Mouse (Mus musculus): ENCODE results near the gene Ube2v1. TPM values are rescaled to one million over a fixed set of nuclear protein-coding genes. Genes with fewer than 3 reads are reported as not detected.
A peak's percentile ranks its signal among the peaks of the same experiment; 100 is the strongest.
"Not testable (repeated sequence)": the region's sequence is repeated elsewhere in the genome, so short reads cannot be mapped to it uniquely, and the experiment has no call there.

Ube2v1 gene
- total RNA-seq, 2 experiments from 2014 or later, result 49.7 to 112 TPM

- no peak for ATAC-seq (replicated peaks; ENCODE audit: poor library complexity, severe bottlenecking)
Measured at GRCm38 (mm10) chr2:167625670-167626069, 6.2 kb downstream of the Ube2v1 start.

GRCm38 (mm10) chr2:167624368-167625075, 7.4 kb downstream of the Ube2v1 start:
- ATAC-seq (replicated peaks; ENCODE audit: poor library complexity, severe bottlenecking), result no peak

- ATAC-seq (replicated peaks; ENCODE audit: poor library complexity, severe bottlenecking), result no peak
Measured at GRCm38 (mm10) chr2:167622965-167623364, 8.9 kb downstream of the Ube2v1 start.

GRCm38 (mm10) chr2:167622352-167622751, 9.5 kb downstream of the Ube2v1 start:
- ATAC-seq (replicated peaks; ENCODE audit: poor library complexity, severe bottlenecking), result no peak

GRCm38 (mm10) chr2:167621255-167622087, 10.4 kb downstream of the Ube2v1 start:
- no peak for ATAC-seq (replicated peaks; ENCODE audit: poor library complexity, severe bottlenecking)

- no peak for ATAC-seq (replicated peaks; ENCODE audit: poor library complexity, severe bottlenecking)
Measured at GRCm38 (mm10) chr2:167617472-167617871, 14.4 kb downstream of the Ube2v1 start.

GRCm38 (mm10) chr2:167617034-167617433, 14.9 kb downstream of the Ube2v1 start:
- ATAC-seq (replicated peaks; ENCODE audit: poor library complexity, severe bottlenecking), result no peak

GRCm38 (mm10) chr2:167613335-167613734, 18.6 kb downstream of the Ube2v1 start:
- ATAC-seq (replicated peaks; ENCODE audit: poor library complexity, severe bottlenecking), result not testable (repeated sequence)

GRCm38 (mm10) chr2:167612122-167612521, 19.8 kb downstream of the Ube2v1 start:
- ATAC-seq (replicated peaks; ENCODE audit: poor library complexity, severe bottlenecking), result no peak

- ATAC-seq (replicated peaks; ENCODE audit: poor library complexity, severe bottlenecking), result 0 out of 2 replicates have a peak, but pooled peaks have one; percentile 15
Measured at GRCm38 (mm10) chr2:167611287-167611686, 20.6 kb downstream of the Ube2v1 start.

GRCm38 (mm10) chr2:167606745-167607123, 25.2 kb downstream of the Ube2v1 start:
- ATAC-seq (replicated peaks; ENCODE audit: poor library complexity, severe bottlenecking), result 0 out of 2 replicates have a peak, but pooled peaks have one; percentile 1

GRCm38 (mm10) chr2:167605817-167606744, 25.8 kb downstream of the Ube2v1 start:
- ATAC-seq (replicated peaks; ENCODE audit: poor library complexity, severe bottlenecking), result 0 out of 2 replicates have a peak, but pooled peaks have one; percentile 4

- peak; percentile 79 for ATAC-seq (replicated peaks; ENCODE audit: poor library complexity, severe bottlenecking)
Measured at GRCm38 (mm10) chr2:167605178-167605794, 26.6 kb downstream of the Ube2v1 start.

- no peak for ATAC-seq (replicated peaks; ENCODE audit: poor library complexity, severe bottlenecking)
Measured at GRCm38 (mm10) chr2:167602978-167603377, 28.9 kb downstream of the Ube2v1 start.

GRCm38 (mm10) chr2:167602364-167602763, 29.5 kb downstream of the Ube2v1 start:
- ATAC-seq (replicated peaks; ENCODE audit: poor library complexity, severe bottlenecking), result no peak

GRCm38 (mm10) chr2:167600481-167600995, 31.4 kb downstream of the Ube2v1 start:
- ATAC-seq (replicated peaks; ENCODE audit: poor library complexity, severe bottlenecking), result no peak

- ATAC-seq (replicated peaks; ENCODE audit: poor library complexity, severe bottlenecking), result no peak
Measured at GRCm38 (mm10) chr2:167599917-167600316, 32.0 kb downstream of the Ube2v1 start.

- ATAC-seq (replicated peaks; ENCODE audit: poor library complexity, severe bottlenecking), result no peak
Measured at GRCm38 (mm10) chr2:167599195-167599594, 32.7 kb downstream of the Ube2v1 start.

GRCm38 (mm10) chr2:167597492-167598186, 34.3 kb downstream of the Ube2v1 start:
- no peak for ATAC-seq (replicated peaks; ENCODE audit: poor library complexity, severe bottlenecking)
